Mouse (Mus musculus): Measurements from ENCODE around the gene Smad1. TPM values are rescaled to one million over a fixed set of nuclear protein-coding genes. Genes with fewer than 3 reads are reported as not detected.

Gene Smad1
- polyA plus RNA-seq, 1 experiment from 2014 or later = 36.1 TPM

- H3K27me3 ChIP-seq (ENCODE audit: low read depth, poor library complexity, severe bottlenecking) = no peaks in the 10 kb centered on the region
- DNase-seq (ENCODE audit: low spot score) = no peak
- H3K27ac ChIP-seq (replicated peaks) = no peak overlapping the region
- H3K9me3 ChIP-seq (replicated peaks) = no peaks in the 10 kb centered on the region
- H3K36me3 ChIP-seq = peaks cover 15% of the 10 kb centered on the region
- 94% methylated on average over 9 of the region's 9 CpGs for WGBS
- H3K4me3 ChIP-seq = no peak overlapping the region
- H3K4me1 ChIP-seq = peaks cover 23% of the 10 kb centered on the region
Observed at GRCm38 (mm10) chr8:79376648-79377047, 22.7 kb downstream of the Smad1 start.

GRCm38 (mm10) chr8:79375775-79376123 lies 23.6 kb downstream of the Smad1 start:
- Histone ChIP-seq H3K27ac (replicated peaks) (no peak overlapping the region), H3K4me3 (no peak overlapping the region), H3K27me3 (ENCODE audit: low read depth, poor library complexity, severe bottlenecking) (no peaks in the 10 kb centered on the region), H3K4me1 (peaks cover 20% of the 10 kb centered on the region; the same call in 1 of the 2 replicates), H3K36me3 (peaks cover 24% of the 10 kb centered on the region), H3K9me3 (replicated peaks) (no peaks in the 10 kb centered on the region)
- DNase-seq (ENCODE audit: low spot score) = no peak
- 87% methylated on average over 5 of the region's 5 CpGs for WGBS

DNA sequence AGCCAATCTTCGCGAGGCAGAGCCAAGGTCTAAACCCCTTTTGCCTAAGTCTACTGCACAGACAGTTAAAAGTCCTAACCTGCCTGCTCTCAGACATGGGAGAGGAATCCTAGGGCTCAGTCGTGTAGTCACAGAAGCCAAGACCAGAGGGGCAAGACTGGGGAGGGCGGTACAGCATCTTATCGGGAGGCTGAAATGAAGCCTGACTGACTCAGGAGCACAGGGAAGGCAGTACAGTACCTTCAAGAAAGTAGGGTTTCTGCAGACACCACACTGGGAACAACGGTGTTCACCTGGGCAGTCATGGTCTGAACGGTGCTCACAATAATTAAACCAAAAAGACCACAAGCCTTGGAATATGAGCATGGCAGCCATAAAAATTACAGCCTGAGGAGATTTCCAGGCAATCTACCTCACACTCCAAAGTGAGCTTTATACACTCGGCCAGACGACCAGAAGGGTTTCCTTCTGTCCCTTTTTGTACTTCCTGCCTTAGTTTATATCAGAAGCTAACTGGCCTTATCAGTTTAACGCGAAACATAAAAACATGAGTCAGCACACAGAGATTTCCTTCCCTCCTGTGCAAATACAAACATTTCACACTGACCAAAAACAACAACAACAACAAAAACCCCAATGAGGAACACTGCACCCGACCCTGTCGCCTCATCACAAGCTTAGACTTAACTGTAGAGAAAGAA lies 24.1 kb downstream of the Smad1 start:
- H3K27ac ChIP-seq (replicated peaks) = 0 out of 2 replicates have a peak overlapping the region, but pooled peaks have one; percentile 17
- peaks cover 18% of the 10 kb centered on the region; the same call in 1 of the 2 replicates for H3K4me1 ChIP-seq
- WGBS = 76% methylated on average over 13 of the region's 13 CpGs

DNA sequence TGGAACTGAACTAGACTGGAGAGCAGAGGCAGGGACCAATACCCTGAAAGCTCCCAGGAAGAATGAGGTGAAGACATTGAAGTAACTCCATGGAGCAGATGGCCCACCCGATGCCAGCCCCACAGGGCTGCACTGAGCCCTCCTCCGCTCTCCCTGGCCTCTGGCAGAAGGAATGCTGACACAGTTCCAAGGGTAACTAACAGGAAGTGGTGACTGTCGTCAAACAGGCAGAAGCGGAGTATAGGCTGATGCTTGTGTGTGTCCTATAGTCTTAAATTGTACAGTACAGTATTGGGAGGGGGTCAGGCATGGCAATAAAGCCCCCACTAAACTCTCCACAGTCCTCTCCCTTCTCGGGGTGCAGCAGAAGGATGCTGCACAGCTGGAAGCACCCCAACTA lies 24.9 kb downstream of the Smad1 start:
- Histone ChIP-seq H3K4me1 (peaks cover 11% of the 10 kb centered on the region; the same call in 1 of the 2 replicates), H3K36me3 (peaks cover 38% of the 10 kb centered on the region), H3K4me3 (no peak overlapping the region), H3K27me3 (ENCODE audit: low read depth, poor library complexity, severe bottlenecking) (no peaks in the 10 kb centered on the region), H3K9me3 (replicated peaks) (no peaks in the 10 kb centered on the region), H3K27ac (replicated peaks) (no peak overlapping the region)
- 81% methylated on average over 5 of the region's 5 CpGs for WGBS
- DNase-seq (ENCODE audit: low spot score) = no peak

More for the DNA sequence above, 24.1 kb downstream of the Smad1 start:
- no peak for DNase-seq (ENCODE audit: low spot score)
- H3K36me3 ChIP-seq = peaks cover 30% of the 10 kb centered on the region
- H3K9me3 ChIP-seq (replicated peaks) = no peaks in the 10 kb centered on the region
- H3K27me3 ChIP-seq (ENCODE audit: low read depth, poor library complexity, severe bottlenecking) = no peaks in the 10 kb centered on the region
- H3K4me3 ChIP-seq = no peak overlapping the region

- Histone ChIP-seq H3K4me1 (peaks cover 4% of the 10 kb centered on the region; the same call in 1 of the 2 replicates), H3K36me3 (peaks cover 46% of the 10 kb centered on the region), H3K4me3 (no peak overlapping the region), H3K27me3 (ENCODE audit: low read depth, poor library complexity, severe bottlenecking) (no peaks in the 10 kb centered on the region), H3K27ac (replicated peaks) (no peak overlapping the region), H3K9me3 (replicated peaks) (no peaks in the 10 kb centered on the region)
- DNase-seq (ENCODE audit: low spot score) = no peak
- WGBS = 94% methylated on average over 6 of the region's 6 CpGs
Observed at GRCm38 (mm10) chr8:79373563-79373962, 25.8 kb downstream of the Smad1 start.

DNA sequence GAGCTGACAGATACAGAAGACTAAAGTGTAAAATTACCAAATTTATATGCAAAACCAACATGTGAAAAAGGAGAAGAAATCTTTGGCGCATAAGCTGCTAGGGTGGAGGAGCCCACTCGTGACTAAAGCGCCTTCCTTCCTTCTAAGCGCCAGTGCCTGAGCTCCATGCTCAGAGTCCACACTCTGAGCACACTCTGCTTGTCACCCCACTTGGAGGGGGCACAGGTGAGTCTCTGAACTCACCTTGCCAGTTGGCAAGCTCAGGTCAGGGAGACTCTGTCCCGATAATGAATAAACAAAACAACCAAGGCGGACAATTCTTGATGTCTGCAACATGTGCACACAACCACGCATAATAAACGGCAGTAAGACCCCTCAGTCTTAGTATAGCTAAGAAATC lies 26.4 kb downstream of the Smad1 start:
- H3K4me1 ChIP-seq = 0 out of 2 replicates have a peak, but pooled peaks cover 4% of the 10 kb centered on the region
- no peaks in the 10 kb centered on the region for H3K27me3 ChIP-seq (ENCODE audit: low read depth, poor library complexity, severe bottlenecking)
- peaks cover 52% of the 10 kb centered on the region for H3K36me3 ChIP-seq
- H3K9me3 ChIP-seq (replicated peaks) = no peaks in the 10 kb centered on the region
- DNase-seq (ENCODE audit: low spot score) = no peak
- 90% methylated on average over 8 of the region's 8 CpGs for WGBS
- no peak overlapping the region for H3K4me3 ChIP-seq
- no peak overlapping the region for H3K27ac ChIP-seq (replicated peaks)

DNA sequence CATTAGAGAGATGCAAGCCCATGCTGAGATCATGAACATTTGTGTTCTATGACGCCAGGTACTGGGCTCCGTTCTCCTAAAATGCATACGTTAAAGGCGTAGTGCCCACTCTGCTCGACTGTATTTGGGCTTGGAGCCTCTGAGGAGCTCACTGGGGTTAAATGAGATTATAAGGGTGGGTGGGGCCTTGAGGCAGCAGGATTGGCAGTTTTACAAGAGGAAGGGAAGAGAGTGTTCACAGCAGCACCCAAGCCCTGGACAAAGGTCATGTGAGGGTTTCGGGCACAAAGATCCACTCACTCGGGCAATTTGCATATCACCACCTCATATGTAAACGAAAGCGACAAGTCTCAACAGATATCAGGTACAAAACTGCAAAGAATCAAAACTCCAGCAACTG lies 26.8 kb downstream of the Smad1 start:
- H3K27me3 ChIP-seq (ENCODE audit: low read depth, poor library complexity, severe bottlenecking) = no peaks in the 10 kb centered on the region
- no peaks in the 10 kb centered on the region for H3K9me3 ChIP-seq (replicated peaks)
- no peak for DNase-seq (ENCODE audit: low spot score)
- no peak overlapping the region for H3K27ac ChIP-seq (replicated peaks)
- WGBS = 83% methylated on average over 9 of the region's 9 CpGs
- 0 out of 2 replicates have a peak, but pooled peaks cover 4% of the 10 kb centered on the region for H3K4me1 ChIP-seq
- peaks cover 57% of the 10 kb centered on the region for H3K36me3 ChIP-seq
- H3K4me3 ChIP-seq = no peak overlapping the region

DNA sequence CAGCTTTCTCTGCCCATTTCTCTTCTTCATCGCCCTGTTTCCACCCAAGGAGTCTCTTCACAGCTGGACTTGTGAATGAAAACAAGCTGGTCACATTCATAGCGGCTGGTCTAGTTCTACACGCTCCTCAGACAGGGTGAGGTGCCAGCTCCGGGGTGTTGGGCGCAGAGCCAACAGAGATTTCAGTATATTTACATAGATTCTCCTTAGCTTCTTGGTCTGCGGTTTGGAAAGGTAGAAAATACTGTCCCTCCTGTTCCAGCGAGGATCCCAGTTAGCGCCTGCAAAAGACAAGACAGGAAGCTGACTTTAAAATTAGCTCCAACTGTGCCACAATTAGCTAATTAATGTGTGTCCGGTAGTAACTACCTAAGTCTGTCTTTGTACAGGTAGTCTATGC lies 27.2 kb downstream of the Smad1 start:
- no peaks in the 10 kb centered on the region for H3K27me3 ChIP-seq (ENCODE audit: low read depth, poor library complexity, severe bottlenecking)
- peaks cover 58% of the 10 kb centered on the region for H3K36me3 ChIP-seq
- WGBS = 94% methylated on average over 9 of the region's 9 CpGs
- no peak overlapping the region for H3K4me3 ChIP-seq
- H3K4me1 ChIP-seq = 0 out of 2 replicates have a peak, but pooled peaks cover 4% of the 10 kb centered on the region
- H3K27ac ChIP-seq (replicated peaks) = no peak overlapping the region
- no peaks in the 10 kb centered on the region for H3K9me3 ChIP-seq (replicated peaks)
- no peak for DNase-seq (ENCODE audit: low spot score)

DNA sequence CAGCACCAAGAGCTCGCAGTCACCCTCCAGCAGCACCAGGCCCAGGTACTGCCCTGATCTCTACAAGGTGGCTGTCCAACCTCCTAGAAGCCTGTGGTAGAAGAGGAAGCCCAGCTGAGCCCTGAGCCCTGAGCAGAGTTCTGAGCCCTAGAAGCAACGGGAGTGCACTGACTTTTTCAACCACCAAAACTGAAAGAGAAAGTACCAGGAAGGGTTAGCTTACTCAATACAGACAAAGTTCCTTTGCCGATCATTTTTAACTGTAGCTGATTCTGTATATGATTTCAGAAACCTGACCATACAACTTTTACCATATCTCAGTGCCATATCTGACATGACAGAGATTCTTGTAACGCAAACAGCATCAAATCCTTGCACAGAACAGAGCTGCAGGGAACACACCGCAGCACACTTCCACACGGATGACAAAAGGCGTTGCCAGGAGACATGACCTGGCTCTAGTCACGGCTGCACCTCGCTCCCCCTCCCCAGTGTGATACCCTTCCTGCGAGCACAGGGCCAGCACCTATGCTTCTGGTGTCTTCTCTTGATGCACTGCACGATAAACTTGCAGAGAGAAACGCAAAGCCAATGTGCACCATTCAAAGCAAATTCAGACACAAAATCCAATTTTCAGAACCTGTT lies 28.6 kb downstream of the Smad1 start:
- no peak for DNase-seq (ENCODE audit: low spot score)
- Histone ChIP-seq H3K4me3 (no peak overlapping the region), H3K27me3 (ENCODE audit: low read depth, poor library complexity, severe bottlenecking) (no peaks in the 10 kb centered on the region), H3K27ac (replicated peaks) (no peak overlapping the region), H3K9me3 (replicated peaks) (no peaks in the 10 kb centered on the region), H3K4me1 (0 out of 2 replicates have a peak, but pooled peaks cover 4% of the 10 kb centered on the region), H3K36me3 (peaks cover 65% of the 10 kb centered on the region)
- 91% methylated on average over 12 of the region's 12 CpGs for WGBS

GRCm38 (mm10) chr8:79369163-79369562 lies 30.2 kb downstream of the Smad1 start:
- Histone ChIP-seq H3K9me3 (replicated peaks) (no peaks in the 10 kb centered on the region), H3K27me3 (ENCODE audit: low read depth, poor library complexity, severe bottlenecking) (no peaks in the 10 kb centered on the region), H3K4me3 (no peak overlapping the region), H3K27ac (replicated peaks) (no peak overlapping the region), H3K4me1 (no peaks in the 10 kb centered on the region), H3K36me3 (peaks cover 80% of the 10 kb centered on the region)
- 92% methylated on average over 6 of the region's 6 CpGs for WGBS
- no peak for DNase-seq (ENCODE audit: low spot score)

DNA sequence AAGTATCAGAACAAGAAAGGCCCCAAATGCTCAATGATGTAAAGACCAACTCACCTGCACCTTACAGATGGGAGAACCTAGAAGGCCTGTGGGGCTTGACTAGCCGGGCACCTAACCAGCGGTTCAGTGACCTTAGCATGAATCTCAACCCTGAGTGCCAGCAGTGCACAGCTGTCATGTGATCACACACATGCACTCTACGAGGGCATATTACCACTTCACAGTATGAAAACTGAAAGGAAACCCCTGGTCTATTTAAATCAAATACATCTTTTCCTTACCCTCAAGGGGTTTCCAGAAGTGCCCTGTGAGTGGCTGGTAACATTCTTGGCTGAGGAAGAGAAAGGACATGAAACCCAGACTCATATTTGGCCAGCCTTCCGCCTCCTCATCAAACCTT lies 31.4 kb downstream of the Smad1 start:
- Histone ChIP-seq H3K4me3 (no peak overlapping the region), H3K9me3 (replicated peaks) (no peaks in the 10 kb centered on the region), H3K27me3 (ENCODE audit: low read depth, poor library complexity, severe bottlenecking) (no peaks in the 10 kb centered on the region), H3K27ac (replicated peaks) (no peak overlapping the region), H3K4me1 (no peaks in the 10 kb centered on the region), H3K36me3 (peaks cover 92% of the 10 kb centered on the region)
- WGBS = 93% methylated on average over 4 of the region's 4 CpGs
- no peak for DNase-seq (ENCODE audit: low spot score)

- no peak for DNase-seq (ENCODE audit: low spot score)
- Histone ChIP-seq H3K27me3 (ENCODE audit: low read depth, poor library complexity, severe bottlenecking) (no peaks in the 10 kb centered on the region), H3K9me3 (replicated peaks) (no peaks in the 10 kb centered on the region), H3K36me3 (peaks cover 89% of the 10 kb centered on the region), H3K4me1 (no peaks in the 10 kb centered on the region), H3K27ac (replicated peaks) (no peak overlapping the region), H3K4me3 (no peak overlapping the region)
- 87% methylated on average over 12 of the region's 12 CpGs for WGBS
Observed at GRCm38 (mm10) chr8:79367350-79367749, 32.0 kb downstream of the Smad1 start.

GRCm38 (mm10) chr8:79366227-79366626 lies 33.1 kb downstream of the Smad1 start:
- WGBS = 93% methylated on average over 9 of the region's 9 CpGs
- peaks cover 78% of the 10 kb centered on the region for H3K36me3 ChIP-seq
- H3K4me1 ChIP-seq = peaks cover 3% of the 10 kb centered on the region; the same call in 1 of the 2 replicates

More at GRCm38 (mm10) chr8:79366227-79366626, 33.1 kb downstream of the Smad1 start:
- H3K27ac ChIP-seq (replicated peaks) = no peak overlapping the region
- H3K4me3 ChIP-seq = no peak overlapping the region
- no peak for DNase-seq (ENCODE audit: low spot score)
- no peaks in the 10 kb centered on the region for H3K27me3 ChIP-seq (ENCODE audit: low read depth, poor library complexity, severe bottlenecking)
- H3K9me3 ChIP-seq (replicated peaks) = no peaks in the 10 kb centered on the region
